Mouse (Mus musculus): ENCODE measurements around the gene Malsu1. TPM values are rescaled to one million over a fixed set of nuclear protein-coding genes. Genes with fewer than 3 reads are reported as not detected.
A peak's percentile ranks its signal among the peaks of the same experiment; 100 is the strongest.

Gene Malsu1
- polyA plus RNA-seq, 1 experiment, result 9.9 TPM

GRCm38 (mm10) chr6:49036275-49037267 lies 37.0 kb upstream of the Malsu1 start, which contains the start of gene Gpnmb:
Gene Gpnmb, plus strand, starts transcription at chr6:49036546.
- DNase-seq (ENCODE audit: low read depth in 1 of 2, low spot score in 2 of 2), result no peak
- Histone ChIP-seq H3K36me3 (ENCODE audit: control insufficient read depth, insufficient read depth, low read length) (no peaks in the 10 kb centered on the region), H3K27me3 (ENCODE audit: control insufficient read depth, insufficient read depth, low read length) (no peaks in the 10 kb centered on the region), H3K4me1 (ENCODE audit: control insufficient read depth, insufficient read depth, insufficient read length) (no peaks in the 10 kb centered on the region), H3K27ac (ENCODE audit: insufficient read depth, low read length) (no peak within 1 kb of the TSS), H3K4me3 (ENCODE audit: extremely low read depth, insufficient read depth, insufficient read length) (0 out of 2 replicates have a peak within 1 kb of the TSS, but pooled peaks have one; percentile 0)
- no peak for TF ChIP-seq POLR2A (IDR thresholded peaks at IDR 0.05; ENCODE audit: low read depth, low read length)
- TF ChIP-seq CTCF (IDR thresholded peaks at IDR 0.05; ENCODE audit: extremely low read depth, insufficient read depth, insufficient read length, insufficient replicate concordance), result no peak
- 40% methylated on average over 28 of the region's 28 CpGs for WGBS

DNA sequence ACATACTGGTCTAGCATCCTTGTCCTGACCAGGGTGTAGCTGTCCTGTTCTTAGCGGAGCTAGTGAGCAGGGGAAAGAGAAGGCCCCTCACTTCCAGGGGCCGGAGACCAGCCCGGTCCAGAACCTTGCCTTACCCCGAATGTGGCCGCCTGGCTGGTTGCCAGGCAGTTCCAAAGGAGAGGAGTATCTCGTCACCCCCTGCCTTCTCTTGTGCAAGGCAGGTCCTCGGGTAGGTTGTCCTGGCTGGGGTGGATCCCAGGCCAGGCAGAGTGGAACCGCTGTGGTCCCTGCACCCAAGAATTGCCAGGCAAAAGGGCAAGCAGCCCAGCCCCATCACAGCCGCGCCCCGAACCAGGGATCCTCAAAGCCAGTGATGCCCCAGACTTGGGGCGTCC lies 36.3 kb upstream of the Malsu1 start:
- DNase-seq (ENCODE audit: low read depth in 1 of 2, low spot score in 2 of 2), result no peak
- no peak for TF ChIP-seq CTCF (IDR thresholded peaks at IDR 0.05; ENCODE audit: extremely low read depth, insufficient read depth, insufficient read length, insufficient replicate concordance)
- TF ChIP-seq POLR2A (IDR thresholded peaks at IDR 0.05; ENCODE audit: low read depth, low read length), result no peak
- Histone ChIP-seq H3K36me3 (ENCODE audit: control insufficient read depth, insufficient read depth, low read length) (no peaks in the 10 kb centered on the region), H3K27ac (ENCODE audit: insufficient read depth, low read length) (no peak overlapping the region), H3K27me3 (ENCODE audit: control insufficient read depth, insufficient read depth, low read length) (no peaks in the 10 kb centered on the region), H3K4me3 (ENCODE audit: extremely low read depth, insufficient read depth, insufficient read length) (no peak overlapping the region), H3K4me1 (ENCODE audit: control insufficient read depth, insufficient read depth, insufficient read length) (no peaks in the 10 kb centered on the region)
- 79% methylated on average over 12 of the region's 12 CpGs for WGBS

- peak; percentile 26 to 55 for DNase-seq (ENCODE audit: low read depth in 1 of 2, low spot score in 2 of 2)
- 14% methylated on average over 18 of the region's 18 CpGs for WGBS
- TF ChIP-seq CTCF (IDR thresholded peaks at IDR 0.05; ENCODE audit: extremely low read depth, insufficient read depth, insufficient read length, insufficient replicate concordance) (peak; percentile 70; the same call in 1 of the 2 replicates), POLR2A (IDR thresholded peaks at IDR 0.05; ENCODE audit: low read depth, low read length) (no peak)
- Histone ChIP-seq H3K27ac (ENCODE audit: insufficient read depth, low read length) (no peak overlapping the region), H3K4me3 (ENCODE audit: extremely low read depth, insufficient read depth, insufficient read length) (peak overlapping the region; percentile 35; the same call in 1 of the 2 replicates), H3K4me1 (ENCODE audit: control insufficient read depth, insufficient read depth, insufficient read length) (no peaks in the 10 kb centered on the region), H3K36me3 (ENCODE audit: control insufficient read depth, insufficient read depth, low read length) (no peaks in the 10 kb centered on the region), H3K27me3 (ENCODE audit: control insufficient read depth, insufficient read depth, low read length) (no peaks in the 10 kb centered on the region)
Measured at GRCm38 (mm10) chr6:49039470-49040180, 34.0 kb upstream of the Malsu1 start.

- DNase-seq (ENCODE audit: low read depth in 1 of 2, low spot score in 2 of 2), result no peak
- WGBS, result 77% methylated on average over 6 of the region's 6 CpGs
- no peak overlapping the region for H3K27ac ChIP-seq (ENCODE audit: insufficient read depth, low read length)
- H3K36me3 ChIP-seq (ENCODE audit: control insufficient read depth, insufficient read depth, low read length), result no peaks in the 10 kb centered on the region
- H3K4me3 ChIP-seq (ENCODE audit: extremely low read depth, insufficient read depth, insufficient read length), result no peak overlapping the region
- TF ChIP-seq POLR2A (IDR thresholded peaks at IDR 0.05; ENCODE audit: low read depth, low read length), result no peak
- no peak for TF ChIP-seq CTCF (IDR thresholded peaks at IDR 0.05; ENCODE audit: extremely low read depth, insufficient read depth, insufficient read length, insufficient replicate concordance)
- no peaks in the 10 kb centered on the region for H3K27me3 ChIP-seq (ENCODE audit: control insufficient read depth, insufficient read depth, low read length)
- no peaks in the 10 kb centered on the region for H3K4me1 ChIP-seq (ENCODE audit: control insufficient read depth, insufficient read depth, insufficient read length)
Measured at GRCm38 (mm10) chr6:49046502-49046901, 27.1 kb upstream of the Malsu1 start.

- TF ChIP-seq CTCF (IDR thresholded peaks at IDR 0.05; ENCODE audit: extremely low read depth, insufficient read depth, insufficient read length, insufficient replicate concordance), result no peak
- no peak for TF ChIP-seq POLR2A (IDR thresholded peaks at IDR 0.05; ENCODE audit: low read depth, low read length)
- 83% methylated on average over 8 of the region's 8 CpGs for WGBS
- no peaks in the 10 kb centered on the region for H3K36me3 ChIP-seq (ENCODE audit: control insufficient read depth, insufficient read depth, low read length)
Measured at GRCm38 (mm10) chr6:49046976-49047375, 26.6 kb upstream of the Malsu1 start.

DNA sequence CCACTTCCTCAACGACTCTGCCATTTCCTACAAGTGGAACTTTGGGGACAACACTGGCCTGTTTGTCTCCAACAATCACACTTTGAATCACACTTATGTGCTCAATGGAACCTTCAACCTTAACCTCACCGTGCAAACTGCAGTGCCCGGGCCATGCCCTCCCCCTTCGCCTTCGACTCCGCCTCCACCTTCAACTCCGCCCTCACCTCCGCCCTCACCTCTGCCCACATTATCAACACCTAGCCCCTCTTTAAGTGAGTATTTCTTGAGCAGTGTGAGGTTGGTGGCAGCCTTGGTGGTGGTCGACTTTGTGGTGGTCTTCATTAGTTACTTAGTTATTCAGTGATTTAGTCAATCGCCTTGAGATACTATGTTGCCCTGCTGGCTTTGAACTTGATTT lies 25.7 kb upstream of the Malsu1 start:
- WGBS, result 76% methylated on average over 10 of the region's 10 CpGs

More at GRCm38 (mm10) chr6:49046976-49047375, 26.6 kb upstream of the Malsu1 start:
- Histone ChIP-seq H3K27me3 (ENCODE audit: control insufficient read depth, insufficient read depth, low read length) (no peaks in the 10 kb centered on the region), H3K27ac (ENCODE audit: insufficient read depth, low read length) (no peak overlapping the region), H3K4me3 (ENCODE audit: extremely low read depth, insufficient read depth, insufficient read length) (no peak overlapping the region), H3K4me1 (ENCODE audit: control insufficient read depth, insufficient read depth, insufficient read length) (no peaks in the 10 kb centered on the region)
- no peak for DNase-seq (ENCODE audit: low read depth in 1 of 2, low spot score in 2 of 2)

More for the DNA sequence above, 25.7 kb upstream of the Malsu1 start:
- Histone ChIP-seq H3K36me3 (ENCODE audit: control insufficient read depth, insufficient read depth, low read length) (no peaks in the 10 kb centered on the region), H3K27me3 (ENCODE audit: control insufficient read depth, insufficient read depth, low read length) (no peaks in the 10 kb centered on the region), H3K27ac (ENCODE audit: insufficient read depth, low read length) (no peak overlapping the region), H3K4me1 (ENCODE audit: control insufficient read depth, insufficient read depth, insufficient read length) (no peaks in the 10 kb centered on the region), H3K4me3 (ENCODE audit: extremely low read depth, insufficient read depth, insufficient read length) (no peak overlapping the region)
- TF ChIP-seq CTCF (IDR thresholded peaks at IDR 0.05; ENCODE audit: extremely low read depth, insufficient read depth, insufficient read length, insufficient replicate concordance) (no peak), POLR2A (IDR thresholded peaks at IDR 0.05; ENCODE audit: low read depth, low read length) (no peak)
- no peak for DNase-seq (ENCODE audit: low read depth in 1 of 2, low spot score in 2 of 2)
